ENCODE assay signal across 12 mouse cellular contexts in genomic region chr10:21468421-21468820, GRCm38 (mm10).
"Had no signal": no experiment of that assay in that cellular context is flagged by ENCODE, and none has a peak within 500 bp of the region (broad histone marks: within the 10 kb centered on the region; RNA-seq: fewer than 3 reads in every experiment).

No protein-coding gene starts in this region.

- H3K36me3 ChIP-seq: limb, embryonic 13.5 days; midbrain, embryonic 12.5 days had no signal

- H3K9ac ChIP-seq: limb, embryonic 13.5 days; liver, embryonic 14.5 days; midbrain, embryonic 12.5 days had no signal

- H3K9me3 ChIP-seq: limb, embryonic 13.5 days; midbrain, embryonic 12.5 days had no signal

- H3K4me3 ChIP-seq: limb, embryonic 13.5 days; midbrain, embryonic 12.5 days had no signal

- H3K27ac ChIP-seq: kidney, postnatal 0 days; limb, embryonic 13.5 days; liver, embryonic 14.5 days; midbrain, embryonic 12.5 days; stomach, postnatal 0 days had no signal

- DNase-seq: kidney, adult 11 months; layer of hippocampus, adult 9-11 months; layer of hippocampus, postnatal 36 days; lung, adult 18-20 months; right cerebral cortex, adult 18-20 months; right cerebral cortex, postnatal 25 days; thymus, postnatal 25 days had no signal

- H3K4me2 ChIP-seq: limb, embryonic 13.5 days; midbrain, embryonic 12.5 days had no signal
